Mouse (Mus musculus) embryonic facial prominence, embryonic 13.5 days (tissue): ENCODE measurements around the gene Kctd19. TPM values are rescaled to one million over a fixed set of nuclear protein-coding genes. Genes with fewer than 3 reads are reported as not detected.

Experiments
- ATAC-seq: fragments of 200-750 bp; cut with Nextera tagmentation; 2 replicates; pipeline ENCODE4 v1.8.0; 2017; ENCODE audit warnings: low read depth; ENCODE audit not compliant: insufficient number of reproducible peaks, insufficient read depth, low FRiP score, low TSS enrichment
- H3K27ac ChIP-seq: fragments of 300-500 bp; sonication (generic); 2 replicates; pipeline ENCODE4 v1.5.1; 2015; ENCODE audit warnings: moderate library complexity, mild to moderate bottlenecking, inconsistent platforms
- H3K27me3 ChIP-seq: fragments of 300-500 bp; sonication (generic); 2 replicates; pipeline ENCODE4 v1.6.1; 2015; ENCODE audit warnings: mild to moderate bottlenecking, inconsistent platforms
- H3K36me3 ChIP-seq: fragments of 300-500 bp; sonication (generic); 2 replicates; pipeline ENCODE4 v1.6.1; 2015; ENCODE audit warnings: mild to moderate bottlenecking, inconsistent platforms
- H3K4me1 ChIP-seq: fragments of 300-500 bp; sonication (generic); 2 replicates; pipeline ENCODE4 v1.6.1; 2015; ENCODE audit warnings: inconsistent platforms
- H3K4me2 ChIP-seq: fragments of 300-500 bp; sonication (generic); 2 replicates; pipeline ENCODE4 v1.6.1; 2015; ENCODE audit warnings: moderate library complexity, mild to moderate bottlenecking, inconsistent platforms
- H3K4me3 ChIP-seq: fragments of 300-500 bp; sonication (generic); 2 replicates; pipeline ENCODE4 v1.5.1; 2015; ENCODE audit warnings: mild to moderate bottlenecking, inconsistent platforms
- H3K9ac ChIP-seq: fragments of 300-500 bp; sonication (generic); 2 replicates; pipeline ENCODE4 v1.6.1; 2015; ENCODE audit warnings: mild to moderate bottlenecking, inconsistent platforms
- H3K9me3 ChIP-seq: fragments of 300-500 bp; sonication (generic); 2 replicates; pipeline ENCODE4 v1.6.1; 2016; ENCODE audit warnings: inconsistent platforms
- WGBS: fragments of 180-500 bp; shearing (Covaris S2); methylation state at CpG from one replicate; pipeline ENCODE4 v1.1.7; 2015; ENCODE audit warnings: mixed read lengths; 5-methylcytosine and 5-hydroxymethylcytosine counted together
- polyA plus RNA-seq: library from polyadenylated mRNA; unstranded; fragments of >200 nt; fragmentation: Nextera tagmentation; extraction: Ambion mirVana; gene quantifications from 2 replicates; pipeline ENCODE4 v1.2.1, GENCODE M21; 2015

The Kctd19 gene
- polyA plus RNA-seq, 1 experiment from 2014 or later, result not detected

DNA sequence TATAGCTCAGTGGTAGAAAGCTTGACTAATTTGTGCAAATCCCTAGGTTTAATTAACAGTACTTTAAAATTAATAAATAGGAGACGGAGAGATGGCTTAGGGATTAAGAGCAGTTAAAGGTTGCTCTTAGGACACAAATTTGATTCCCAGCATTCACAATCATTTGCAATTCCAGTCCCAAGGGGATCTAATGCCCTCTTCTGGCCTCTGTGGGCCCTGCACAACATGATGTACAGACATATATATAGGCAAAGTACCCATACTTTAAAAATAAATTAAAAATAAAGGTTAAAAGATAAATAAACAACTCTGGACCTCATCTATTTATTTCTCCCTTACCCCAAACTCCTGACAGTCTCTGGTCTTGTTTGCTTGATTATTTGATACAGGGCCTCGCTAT, 5.7 kb upstream of the Kctd19 start:
- H3K4me3 ChIP-seq, result no peak overlapping the region
- no peaks in the 10 kb centered on the region for H3K4me1 ChIP-seq
- H3K4me2 ChIP-seq, result no peak overlapping the region
- ATAC-seq, result no peak
- H3K9me3 ChIP-seq, result no peaks in the 10 kb centered on the region
- H3K27ac ChIP-seq, result no peak overlapping the region
- WGBS, result 73% methylated on average over 2 of the region's 2 CpGs
- H3K27me3 ChIP-seq, result peaks cover 18% of the 10 kb centered on the region
- H3K9ac ChIP-seq, result no peak overlapping the region
- no peaks in the 10 kb centered on the region for H3K36me3 ChIP-seq

- H3K9me3 ChIP-seq, result no peaks in the 10 kb centered on the region
- ATAC-seq, result no peak
- H3K27me3 ChIP-seq, result peaks cover 32% of the 10 kb centered on the region
- H3K4me2 ChIP-seq, result no peak overlapping the region
- H3K4me3 ChIP-seq, result no peak overlapping the region
- peaks cover 7% of the 10 kb centered on the region for H3K4me1 ChIP-seq
- H3K9ac ChIP-seq, result no peak overlapping the region
- WGBS, result 98% methylated on average over 6 of the region's 6 CpGs
- H3K27ac ChIP-seq, result no peak overlapping the region
- H3K36me3 ChIP-seq, result no peaks in the 10 kb centered on the region
Measured at GRCm38 (mm10) chr8:105409947-105410346, 3.4 kb downstream of the Kctd19 start.

GRCm38 (mm10) chr8:105408331-105408730, 5.0 kb downstream of the Kctd19 start:
- H3K9me3 ChIP-seq, result no peaks in the 10 kb centered on the region
- WGBS, result 66% methylated on average over 7 of the region's 7 CpGs
- H3K36me3 ChIP-seq, result no peaks in the 10 kb centered on the region
- H3K27me3 ChIP-seq, result peaks cover 16% of the 10 kb centered on the region
- H3K4me2 ChIP-seq, result no peak overlapping the region
- H3K27ac ChIP-seq, result no peak overlapping the region
- H3K4me1 ChIP-seq, result peaks cover 2% of the 10 kb centered on the region
- no peak overlapping the region for H3K9ac ChIP-seq
- no peak overlapping the region for H3K4me3 ChIP-seq
- no peak for ATAC-seq

GRCm38 (mm10) chr8:105406416-105406815, 6.9 kb downstream of the Kctd19 start:
- no peaks in the 10 kb centered on the region for H3K4me1 ChIP-seq
- no peak overlapping the region for H3K4me2 ChIP-seq
- no peak overlapping the region for H3K4me3 ChIP-seq
- 78% methylated on average over 10 of the region's 10 CpGs for WGBS
- no peak overlapping the region for H3K9ac ChIP-seq
- no peaks in the 10 kb centered on the region for H3K27me3 ChIP-seq
- H3K9me3 ChIP-seq, result no peaks in the 10 kb centered on the region
- no peaks in the 10 kb centered on the region for H3K36me3 ChIP-seq
- ATAC-seq, result no peak
- no peak overlapping the region for H3K27ac ChIP-seq

GRCm38 (mm10) chr8:105404496-105404895, 8.8 kb downstream of the Kctd19 start:
- Histone ChIP-seq H3K27me3 (no peaks in the 10 kb centered on the region), H3K27ac (no peak overlapping the region), H3K9ac (no peak overlapping the region), H3K4me2 (no peak overlapping the region), H3K4me3 (no peak overlapping the region), H3K4me1 (no peaks in the 10 kb centered on the region), H3K36me3 (no peaks in the 10 kb centered on the region), H3K9me3 (no peaks in the 10 kb centered on the region)
- 56% methylated on average over 1 of the region's 1 CpGs for WGBS
- no peak for ATAC-seq

GRCm38 (mm10) chr8:105403467-105403866, 9.8 kb downstream of the Kctd19 start:
- no peaks in the 10 kb centered on the region for H3K4me1 ChIP-seq
- 81% methylated on average over 8 of the region's 8 CpGs for WGBS
- H3K4me3 ChIP-seq, result no peak overlapping the region
- H3K27me3 ChIP-seq, result no peaks in the 10 kb centered on the region
- H3K27ac ChIP-seq, result no peak overlapping the region
- H3K36me3 ChIP-seq, result no peaks in the 10 kb centered on the region
- no peak for ATAC-seq
- no peak overlapping the region for H3K9ac ChIP-seq
- no peak overlapping the region for H3K4me2 ChIP-seq
- no peaks in the 10 kb centered on the region for H3K9me3 ChIP-seq

DNA sequence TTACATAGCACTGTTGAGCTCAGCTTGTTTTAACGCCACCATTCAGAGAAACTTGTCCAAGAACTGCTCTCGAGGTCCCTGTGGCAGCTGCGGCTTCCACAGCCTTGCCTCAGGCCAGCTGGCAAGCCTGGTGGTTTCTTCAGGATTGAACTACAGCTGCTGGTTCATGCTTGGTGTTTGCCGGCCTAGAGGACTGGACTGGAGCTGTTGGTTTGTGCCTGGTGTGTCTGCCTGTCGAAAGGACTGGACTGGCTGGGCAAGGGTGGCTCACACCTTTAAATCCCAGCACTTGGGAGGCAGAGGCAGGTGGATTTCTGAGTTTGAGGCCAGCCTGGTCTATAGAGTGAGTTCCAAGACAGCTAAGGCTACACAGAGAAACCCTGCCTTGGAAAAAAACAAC, 13.3 kb downstream of the Kctd19 start:
- Histone ChIP-seq H3K27me3 (no peaks in the 10 kb centered on the region), H3K9ac (no peak overlapping the region), H3K36me3 (no peaks in the 10 kb centered on the region), H3K4me2 (no peak overlapping the region), H3K4me1 (no peaks in the 10 kb centered on the region), H3K9me3 (no peaks in the 10 kb centered on the region), H3K4me3 (no peak overlapping the region), H3K27ac (no peak overlapping the region)
- ATAC-seq, result no peak
- WGBS, result 83% methylated on average over 5 of the region's 5 CpGs

- no peak overlapping the region for H3K9ac ChIP-seq
- no peak overlapping the region for H3K4me3 ChIP-seq
- no peak overlapping the region for H3K27ac ChIP-seq
- no peaks in the 10 kb centered on the region for H3K4me1 ChIP-seq
- no peak overlapping the region for H3K4me2 ChIP-seq
- WGBS, result 40% methylated on average over 3 of the region's 3 CpGs
- H3K9me3 ChIP-seq, result no peaks in the 10 kb centered on the region
- H3K27me3 ChIP-seq, result no peaks in the 10 kb centered on the region
- no peak for ATAC-seq
- no peaks in the 10 kb centered on the region for H3K36me3 ChIP-seq
Measured at GRCm38 (mm10) chr8:105397747-105398146, 15.6 kb downstream of the Kctd19 start.

GRCm38 (mm10) chr8:105393915-105394314, 19.4 kb downstream of the Kctd19 start:
- ATAC-seq, result no peak
- Histone ChIP-seq H3K4me3 (no peak overlapping the region), H3K27ac (no peak overlapping the region), H3K27me3 (no peaks in the 10 kb centered on the region), H3K4me2 (no peak overlapping the region), H3K4me1 (no peaks in the 10 kb centered on the region), H3K36me3 (no peaks in the 10 kb centered on the region), H3K9ac (no peak overlapping the region), H3K9me3 (no peaks in the 10 kb centered on the region)
- 73% methylated on average over 7 of the region's 7 CpGs for WGBS

DNA sequence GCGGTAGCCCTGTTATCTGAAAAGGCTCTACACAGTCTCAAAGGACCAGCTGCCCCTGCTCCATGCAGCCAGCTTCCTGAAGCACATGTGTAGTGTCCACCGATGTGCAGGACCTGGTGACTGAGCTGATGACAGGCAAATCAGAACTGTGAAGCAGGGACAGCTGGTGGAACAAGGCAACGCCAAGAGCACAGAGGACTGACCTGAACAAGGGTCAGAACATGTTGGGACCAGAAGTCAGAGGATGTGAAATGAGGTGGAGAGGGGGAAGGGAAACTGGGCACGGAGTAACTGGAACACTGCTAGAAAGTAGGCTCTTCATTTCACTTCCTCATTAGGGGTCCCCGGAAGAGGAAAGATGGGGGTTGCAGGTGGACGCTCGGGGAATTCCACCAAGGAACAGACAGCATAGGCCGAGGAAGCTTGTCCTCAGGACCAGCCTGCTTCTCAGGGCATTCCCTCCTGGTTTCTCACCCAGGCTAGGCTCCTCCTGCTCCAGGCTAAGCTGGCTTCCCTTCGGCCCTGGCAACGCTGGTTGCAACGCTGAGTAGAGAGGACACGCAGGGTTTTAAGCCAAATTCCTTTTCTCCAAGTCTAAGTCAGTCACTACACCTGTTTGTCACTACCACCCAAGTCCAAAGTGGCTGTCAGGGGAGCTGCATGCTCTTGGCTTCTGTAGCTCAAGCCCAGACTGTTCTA, 20.1 kb downstream of the Kctd19 start:
- Histone ChIP-seq H3K4me3 (no peak overlapping the region), H3K36me3 (no peaks in the 10 kb centered on the region), H3K4me2 (no peak overlapping the region), H3K27me3 (no peaks in the 10 kb centered on the region), H3K9me3 (no peaks in the 10 kb centered on the region), H3K9ac (no peak overlapping the region), H3K4me1 (no peaks in the 10 kb centered on the region), H3K27ac (no peak overlapping the region)
- no peak for ATAC-seq
- WGBS, result 89% methylated on average over 12 of the region's 12 CpGs

DNA sequence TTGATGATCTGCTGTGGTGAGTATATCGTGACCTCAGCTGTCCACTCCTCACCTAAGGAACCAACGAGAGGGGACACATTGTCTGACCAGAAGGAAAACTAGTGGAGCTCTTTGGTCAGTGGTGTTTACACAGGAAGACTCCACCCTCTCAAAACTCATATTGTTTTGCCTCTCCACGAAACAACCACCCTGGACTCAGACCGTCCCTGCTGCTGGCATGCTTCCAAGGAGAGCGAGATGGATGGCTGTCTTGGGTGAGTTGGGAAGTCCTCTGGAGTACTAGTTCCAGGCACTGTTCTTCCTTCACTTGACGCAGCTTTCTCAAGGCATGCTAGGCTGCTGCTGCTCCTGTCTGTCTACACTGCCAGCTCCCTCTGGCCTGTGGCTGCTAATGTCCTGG, 24.2 kb downstream of the Kctd19 start:
- Histone ChIP-seq H3K9me3 (no peaks in the 10 kb centered on the region), H3K36me3 (no peaks in the 10 kb centered on the region), H3K4me1 (peaks cover 13% of the 10 kb centered on the region), H3K9ac (no peak overlapping the region), H3K27ac (no peak overlapping the region), H3K4me2 (no peak overlapping the region), H3K4me3 (no peak overlapping the region), H3K27me3 (no peaks in the 10 kb centered on the region)
- ATAC-seq, result no peak
- 80% methylated on average over 6 of the region's 6 CpGs for whole genome bisulfite sequencing

DNA sequence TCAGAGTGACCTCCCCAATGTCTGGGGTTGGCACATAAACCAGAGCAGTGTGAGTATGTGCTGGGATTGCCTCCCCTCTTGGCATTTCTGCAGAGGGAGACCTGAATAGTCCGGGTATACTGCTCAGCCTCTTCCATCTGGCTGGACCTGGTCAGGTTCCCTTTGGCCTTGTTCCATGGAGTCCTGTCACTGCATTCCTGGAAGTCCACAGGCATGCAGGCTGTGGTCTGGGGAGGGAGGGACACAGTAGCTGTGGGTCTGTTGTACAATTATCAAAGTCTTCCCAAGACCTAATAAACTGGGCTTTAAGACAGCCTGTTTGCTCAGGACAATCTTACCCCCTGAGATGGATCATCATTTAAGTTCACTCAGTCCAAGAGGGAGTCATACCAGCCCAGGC, 26.2 kb downstream of the Kctd19 start:
- no peak overlapping the region for H3K4me3 ChIP-seq
- peaks cover 13% of the 10 kb centered on the region for H3K4me1 ChIP-seq
- no peaks in the 10 kb centered on the region for H3K27me3 ChIP-seq
- WGBS, result 76% methylated on average over 1 of the region's 1 CpGs
- no peak overlapping the region for H3K9ac ChIP-seq
- no peak overlapping the region for H3K4me2 ChIP-seq
- no peak overlapping the region for H3K27ac ChIP-seq
- no peaks in the 10 kb centered on the region for H3K36me3 ChIP-seq
- no peak for ATAC-seq
- no peaks in the 10 kb centered on the region for H3K9me3 ChIP-seq
